Mouse (Mus musculus): ENCODE data around the gene Gm2a. TPM values are rescaled to one million over a fixed set of nuclear protein-coding genes. Genes with fewer than 3 reads are reported as not detected.

Gm2a gene
- total RNA-seq (2015; ENCODE audit: low replicate concordance) (26.4 and 26.7 TPM in 2 replicates), total RNA-seq (2017; ENCODE audit: low replicate concordance) (10.9 and 13.8 TPM in 2 replicates)

- peak; percentile 91 for ATAC-seq (replicated peaks; ENCODE audit: low FRiP score, poor library complexity, severe bottlenecking)
Observed at GRCm38 (mm10) chr11:55097463-55098188, at the start of gene Gm2a. TSS of gene Gm2a (plus strand) at chr11:55098115.

- no peak for ATAC-seq (replicated peaks; ENCODE audit: low FRiP score, poor library complexity, severe bottlenecking)
Observed at GRCm38 (mm10) chr11:55050837-55051510, 46.9 kb upstream of the Gm2a start.

GRCm38 (mm10) chr11:55057511-55057910, 40.4 kb upstream of the Gm2a start:
- no peak for ATAC-seq (replicated peaks; ENCODE audit: low FRiP score, poor library complexity, severe bottlenecking)

GRCm38 (mm10) chr11:55060802-55061201, 37.1 kb upstream of the Gm2a start:
- ATAC-seq (replicated peaks; ENCODE audit: low FRiP score, poor library complexity, severe bottlenecking), result no peak

GRCm38 (mm10) chr11:55062856-55063255, 35.1 kb upstream of the Gm2a start:
- ATAC-seq (replicated peaks; ENCODE audit: low FRiP score, poor library complexity, severe bottlenecking), result no peak

- no peak for ATAC-seq (replicated peaks; ENCODE audit: low FRiP score, poor library complexity, severe bottlenecking)
Observed at GRCm38 (mm10) chr11:55066921-55067320, 31.0 kb upstream of the Gm2a start.

GRCm38 (mm10) chr11:55069023-55069422, 28.9 kb upstream of the Gm2a start:
- no peak for ATAC-seq (replicated peaks; ENCODE audit: low FRiP score, poor library complexity, severe bottlenecking)

GRCm38 (mm10) chr11:55071344-55071743, 26.6 kb upstream of the Gm2a start:
- no peak for ATAC-seq (replicated peaks; ENCODE audit: low FRiP score, poor library complexity, severe bottlenecking)

GRCm38 (mm10) chr11:55072467-55072866, 25.4 kb upstream of the Gm2a start:
- no peak for ATAC-seq (replicated peaks; ENCODE audit: low FRiP score, poor library complexity, severe bottlenecking)

GRCm38 (mm10) chr11:55073191-55073590, 24.7 kb upstream of the Gm2a start:
- no peak for ATAC-seq (replicated peaks; ENCODE audit: low FRiP score, poor library complexity, severe bottlenecking)

GRCm38 (mm10) chr11:55075602-55076001, 22.3 kb upstream of the Gm2a start:
- ATAC-seq (replicated peaks; ENCODE audit: low FRiP score, poor library complexity, severe bottlenecking), result no peak

GRCm38 (mm10) chr11:55076234-55076633, 21.7 kb upstream of the Gm2a start:
- no peak for ATAC-seq (replicated peaks; ENCODE audit: low FRiP score, poor library complexity, severe bottlenecking)

- ATAC-seq (replicated peaks; ENCODE audit: low FRiP score, poor library complexity, severe bottlenecking), result no peak
Observed at GRCm38 (mm10) chr11:55077331-55078231, 20.3 kb upstream of the Gm2a start, which contains the start of gene Ccdc69. TSS of gene Ccdc69 (minus strand) at chr11:55078131.

GRCm38 (mm10) chr11:55078502-55078901, 19.4 kb upstream of the Gm2a start:
- ATAC-seq (replicated peaks; ENCODE audit: low FRiP score, poor library complexity, severe bottlenecking), result no peak

GRCm38 (mm10) chr11:55079180-55079579, 18.7 kb upstream of the Gm2a start:
- no peak for ATAC-seq (replicated peaks; ENCODE audit: low FRiP score, poor library complexity, severe bottlenecking)

- ATAC-seq (replicated peaks; ENCODE audit: low FRiP score, poor library complexity, severe bottlenecking), result no peak
Observed at GRCm38 (mm10) chr11:55081206-55081605, 16.7 kb upstream of the Gm2a start.

- no peak for ATAC-seq (replicated peaks; ENCODE audit: low FRiP score, poor library complexity, severe bottlenecking)
Observed at GRCm38 (mm10) chr11:55084629-55085028, 13.3 kb upstream of the Gm2a start.

GRCm38 (mm10) chr11:55085396-55085795, 12.5 kb upstream of the Gm2a start:
- no peak for ATAC-seq (replicated peaks; ENCODE audit: low FRiP score, poor library complexity, severe bottlenecking)

- ATAC-seq (replicated peaks; ENCODE audit: low FRiP score, poor library complexity, severe bottlenecking), result peak; percentile 71; the same call in 1 of the 2 replicates
Observed at GRCm38 (mm10) chr11:55087006-55087405, 10.9 kb upstream of the Gm2a start.

GRCm38 (mm10) chr11:55089892-55090291, 8.0 kb upstream of the Gm2a start:
- ATAC-seq (replicated peaks; ENCODE audit: low FRiP score, poor library complexity, severe bottlenecking), result no peak
